In the genomic region with DNA sequence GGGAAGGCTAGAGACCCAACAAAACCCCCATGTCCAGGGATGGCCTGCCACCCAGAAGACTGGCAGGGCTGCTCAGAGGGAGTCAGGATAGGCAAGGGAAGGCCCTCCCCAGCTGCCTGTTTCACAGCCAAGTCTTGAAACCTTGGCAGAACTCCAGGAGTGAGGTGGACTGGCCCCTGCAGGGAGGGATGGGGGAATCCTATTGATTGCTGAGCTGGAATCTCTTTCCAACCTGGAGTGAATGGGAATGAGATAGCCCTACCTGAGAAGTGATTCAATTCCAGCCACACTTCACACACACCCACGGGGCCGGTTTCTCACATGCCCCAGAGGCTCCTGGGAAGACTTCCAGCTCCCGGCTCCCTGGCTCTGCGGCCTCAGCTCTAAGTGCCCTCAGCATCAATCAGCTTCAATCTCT, we compare ENCODE assay signal across 8 mouse cellular contexts. TPM values are rescaled to one million over a fixed set of nuclear protein-coding genes. Genes with fewer than 3 reads are reported as not detected.
A peak's percentile ranks its signal among the peaks of the same experiment; 100 is the strongest.
DNase-seq lines count a peak whose midpoint lies in the region; ATAC-seq and TF ChIP-seq lines count a peak whose summit lies in the region.

No protein-coding gene starts in this region.

- no peaks in the 10 kb centered on the region; the same call in 1 of the 2 replicates for H3K36me3 ChIP-seq in heart, adult 2 months (ENCODE audit: control insufficient read depth, insufficient read depth, low read length)

- H3K27me3 ChIP-seq in heart, adult 2 months (ENCODE audit: control insufficient read depth, insufficient read depth, low read length), result no peaks in the 10 kb centered on the region

- H3K4me1 ChIP-seq in heart, adult 2 months (ENCODE audit: control insufficient read depth, insufficient read depth, low read length), result peaks cover 13% of the 10 kb centered on the region

- no peak for TF ChIP-seq POLR2A in heart, adult 2 months (IDR thresholded peaks at IDR 0.05; ENCODE audit: insufficient read depth, low read depth, low read length)

- no peak overlapping the region for H3K4me3 ChIP-seq in heart, adult 2 months

- peak; percentile 35 to 67 for DNase-seq in layer of hippocampus, postnatal 14 days (ENCODE audit: low spot score in 2 of 2)
- DNase-seq in layer of hippocampus, adult 9-10 months (ENCODE audit: low spot score), result no peak
- DNase-seq in cerebellum, adult 9-11 months, result peak; percentile 55
- DNase-seq in heart, adult 2 months, result peak; percentile 69 to 72
- peak; percentile 44 for DNase-seq in kidney, adult 18-20 months
- peak; percentile 59 for DNase-seq in lung, postnatal 10 days
- DNase-seq in skeletal muscle tissue, adult 2 months (ENCODE audit: low read depth, low spot score), result peak; percentile 45

- ATAC-seq in megakaryocyte-erythroid progenitor cell, adult 5-6 weeks (replicated peaks; ENCODE audit: low FRiP score, low TSS enrichment, poor library complexity, severe bottlenecking), result no peak

- no peak for TF ChIP-seq EP300 in heart, adult 2 months (IDR thresholded peaks at IDR 0.05; ENCODE audit: insufficient read depth, low read depth, low read length)

- no peaks in the 10 kb centered on the region for H3K79me2 ChIP-seq in heart, adult 2 months (replicated peaks; ENCODE audit: control insufficient read depth, insufficient read depth, low read length)

- H3K27ac ChIP-seq in heart, adult 2 months, result no peak overlapping the region; the same call in 1 of the 2 replicates

- H3K9ac ChIP-seq in heart, adult 2 months (ENCODE audit: low read depth, low read length), result no peak overlapping the region

- 28% methylated on average over 4 of the region's 4 CpGs for WGBS in heart, adult 2 months

- intact Hi-C loops in heart, adult 2 months (cut with DNase I), result no loop called here

- TF ChIP-seq CTCF in heart, adult 2 months (IDR thresholded peaks at IDR 0.05), result no peak

RNA-seq across cellular contexts. Expression of a gene that starts 47.9 kb away (rescaled TPM):
- not detected for total RNA-seq in layer of hippocampus, postnatal 14 days (2021)
- total RNA-seq in heart, adult 2 months (2021), result not detected
- polyA plus RNA-seq in heart, adult 2 months (2012; rRNA removed), result not detected in 2 replicates
- not detected in 2 replicates for total RNA-seq in megakaryocyte-erythroid progenitor cell, adult 5-6 weeks (2014; fragmentation: Nextera tagmentation)
- not detected in 2 replicates for total RNA-seq in megakaryocyte-erythroid progenitor cell, adult 5-6 weeks (2017)

RNA-seq across cellular contexts. Expression of a gene that starts 57.3 kb away (rescaled TPM):
- not detected for total RNA-seq in layer of hippocampus, postnatal 14 days (2021)
- not detected for total RNA-seq in heart, adult 2 months (2021)
- polyA plus RNA-seq in heart, adult 2 months (2012; rRNA removed), result not detected in 2 replicates
- total RNA-seq in megakaryocyte-erythroid progenitor cell, adult 5-6 weeks (2014; fragmentation: Nextera tagmentation), result not detected in 2 replicates
- not detected in 2 replicates for total RNA-seq in megakaryocyte-erythroid progenitor cell, adult 5-6 weeks (2017)
